ENCODE assay signal across 9 mouse cellular contexts in the genomic region with DNA sequence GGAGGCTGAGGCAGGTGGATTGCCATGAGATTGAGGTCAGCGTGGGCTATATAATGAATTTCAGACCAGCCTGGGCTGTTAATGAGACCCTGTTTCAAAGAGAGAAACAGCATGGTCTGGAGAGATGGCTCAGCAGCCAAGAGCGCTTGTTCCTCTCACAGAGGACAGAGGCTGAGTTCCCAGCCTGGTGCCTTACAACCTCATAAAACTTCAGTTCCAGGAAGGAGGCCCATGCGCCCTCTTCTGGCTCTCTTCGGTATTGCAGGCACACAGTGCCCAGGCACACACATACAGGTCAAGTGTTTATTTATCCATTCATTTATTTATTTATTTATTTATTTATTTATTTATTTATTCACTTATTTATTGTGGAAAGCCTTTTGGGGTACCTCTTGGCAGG. TPM values are rescaled to one million over a fixed set of nuclear protein-coding genes. Genes with fewer than 3 reads are reported as not detected.
DNase-seq lines count a peak whose midpoint lies in the region; ATAC-seq and TF ChIP-seq lines count a peak whose summit lies in the region.
"Had no signal": no experiment of that assay in that cellular context is flagged by ENCODE, and none has a peak within 500 bp of the region (broad histone marks: within the 10 kb centered on the region; RNA-seq: fewer than 3 reads in every experiment).

No protein-coding gene starts in this region.

- H3K9me3 ChIP-seq in heart, postnatal 0 days (replicated peaks; ENCODE audit: control insufficient read depth, low read length), result no peaks in the 10 kb centered on the region; the same call in 1 of the 2 replicates
- H3K9me3 ChIP-seq: embryonic facial prominence, embryonic 15.5 days had no signal

- H3K4me2 ChIP-seq in heart, postnatal 0 days (ENCODE audit: low read depth, low read length), result no peak overlapping the region
- H3K4me2 ChIP-seq: embryonic facial prominence, embryonic 15.5 days had no signal

- peak; percentile 87 for TF ChIP-seq CTCF in heart, postnatal 0 days (IDR thresholded peaks at IDR 0.05; ENCODE audit: low read depth)
- peak; percentile 48; the same call in 1 of the 2 replicates for TF ChIP-seq CTCF in thymus, adult 2 months (IDR thresholded peaks at IDR 0.05; ENCODE audit: borderline replicate concordance, control insufficient read depth, extremely low read depth, insufficient read depth, low read length, poor library complexity)

- TF ChIP-seq POLR2A in thymus, adult 2 months (IDR thresholded peaks at IDR 0.05; ENCODE audit: control insufficient read depth, extremely low read depth, insufficient read depth, low read length, poor library complexity), result no peak

- H3K27ac ChIP-seq in heart, postnatal 0 days (ENCODE audit: low read depth), result no peak overlapping the region
- no peak overlapping the region for H3K27ac ChIP-seq in thymus, adult 2 months (ENCODE audit: control insufficient read depth, insufficient read depth, low read length)
- H3K27ac ChIP-seq: embryonic facial prominence, embryonic 15.5 days had no signal

- 27% methylated on average over 4 of the region's 4 CpGs for WGBS in heart, postnatal 0 days
- WGBS in thymus, adult 2 months, result 37% methylated on average over 4 of the region's 4 CpGs

- H3K36me3 ChIP-seq in heart, postnatal 0 days (replicated peaks; ENCODE audit: control insufficient read depth, insufficient read depth, low read length), result no peaks in the 10 kb centered on the region
- no peaks in the 10 kb centered on the region for H3K36me3 ChIP-seq in thymus, adult 2 months (ENCODE audit: control insufficient read depth, insufficient read depth, low read length)
- H3K36me3 ChIP-seq: embryonic facial prominence, embryonic 15.5 days had no signal

- no peak overlapping the region for H3K9ac ChIP-seq in heart, postnatal 0 days (replicated peaks; ENCODE audit: low read depth, low read length)
- H3K9ac ChIP-seq: embryonic facial prominence, embryonic 15.5 days had no signal

- no peak for TF ChIP-seq EP300 in heart, postnatal 0 days (IDR thresholded peaks at IDR 0.05; ENCODE audit: low read depth)

- ATAC-seq in heart, postnatal 0 days (ENCODE audit: insufficient read depth, low read depth), result peak; percentile 44; the same call in 1 of the 2 replicates
- ATAC-seq in megakaryocyte, adult 5-6 weeks (ENCODE audit: poor library complexity, severe bottlenecking), result peak; percentile 84

- no peaks in the 10 kb centered on the region for H3K4me1 ChIP-seq in heart, postnatal 0 days (ENCODE audit: control insufficient read depth, insufficient read depth)
- no peaks in the 10 kb centered on the region; the same call in 1 of the 2 replicates for H3K4me1 ChIP-seq in thymus, adult 2 months (replicated peaks; ENCODE audit: control insufficient read depth, insufficient read depth, low read length)
- H3K4me1 ChIP-seq: embryonic facial prominence, embryonic 15.5 days had no signal

- DNase-seq in layer of hippocampus, adult 11-12 months (ENCODE audit: low spot score), result peak; percentile 28
- no peak for DNase-seq in layer of hippocampus, adult 9-10 months (ENCODE audit: low spot score)
- DNase-seq in T-cell, adult 2 months (ENCODE audit: low spot score), result peak; percentile 31
- DNase-seq in embryo, embryonic 10.5 days (ENCODE audit: low spot score), result peak; percentile 89
- no peak for DNase-seq in heart, postnatal 0 days (ENCODE audit: low spot score)
- DNase-seq in kidney, postnatal 25 days, result peak; percentile 74 to 83
- peak; percentile 50 for DNase-seq in thymus, adult 2 months

- H3K27me3 ChIP-seq in heart, postnatal 0 days (ENCODE audit: control insufficient read depth, insufficient read depth, low read length), result no peaks in the 10 kb centered on the region
- H3K27me3 ChIP-seq in thymus, adult 2 months (ENCODE audit: control insufficient read depth, insufficient read depth, low read length), result no peaks in the 10 kb centered on the region
- H3K27me3 ChIP-seq: embryonic facial prominence, embryonic 15.5 days had no signal

- H3K4me3 ChIP-seq in heart, postnatal 0 days (ENCODE audit: low read depth, low read length), result no peak overlapping the region
- H3K4me3 ChIP-seq in thymus, adult 2 months (ENCODE audit: control insufficient read depth, insufficient read depth, low read length), result no peak overlapping the region
- H3K4me3 ChIP-seq: embryonic facial prominence, embryonic 15.5 days had no signal

RNA-seq across cellular contexts. Expression of gene Tead4, which starts 7.7 kb away (rescaled TPM):
- 3.2 and 4.2 TPM in 2 replicates for total RNA-seq in heart, postnatal 0 days (2014; rRNA removed; ENCODE audit: low replicate concordance)
- 1.3 and 1.5 TPM in 2 replicates for polyA plus RNA-seq in heart, postnatal 0 days (2015; fragmentation: Nextera tagmentation; extraction: Ambion mirVana)
- 0.05 TPM in 1 of 2 replicates, not detected in the other for total RNA-seq in megakaryocyte, adult 5-6 weeks (2015)
- total RNA-seq in megakaryocyte, adult 5-6 weeks (2017), result 0.07 and 0.20 TPM in 2 replicates
- 0.53 and 0.59 TPM in 2 replicates for polyA plus RNA-seq in thymus, adult 2 months (2012; rRNA removed)

RNA-seq across cellular contexts. Expression of gene Tulp3, which starts 47.3 kb away (rescaled TPM):
- 3.2 and 5.1 TPM in 2 replicates for total RNA-seq in heart, postnatal 0 days (2014; rRNA removed; ENCODE audit: low replicate concordance)
- polyA plus RNA-seq in heart, postnatal 0 days (2015; fragmentation: Nextera tagmentation; extraction: Ambion mirVana), result 3.7 and 5.1 TPM in 2 replicates
- 2.6 and 3.3 TPM in 2 replicates for total RNA-seq in megakaryocyte, adult 5-6 weeks (2015)
- 1.4 and 2.4 TPM in 2 replicates for total RNA-seq in megakaryocyte, adult 5-6 weeks (2017)
- polyA plus RNA-seq in thymus, adult 2 months (2012; rRNA removed), result 23.5 and 28.0 TPM in 2 replicates

RNA-seq across cellular contexts. Expression of gene Rhno1, which starts 54.4 kb away (rescaled TPM):
- 10.9 and 22.6 TPM in 2 replicates for total RNA-seq in heart, postnatal 0 days (2014; rRNA removed; ENCODE audit: low replicate concordance)
- polyA plus RNA-seq in heart, postnatal 0 days (2015; fragmentation: Nextera tagmentation; extraction: Ambion mirVana), result 34.7 and 39.3 TPM in 2 replicates
- 45.7 and 53.9 TPM in 2 replicates for total RNA-seq in megakaryocyte, adult 5-6 weeks (2015)
- total RNA-seq in megakaryocyte, adult 5-6 weeks (2017), result 35.4 and 41.1 TPM in 2 replicates
- 51.7 and 62.0 TPM in 2 replicates for polyA plus RNA-seq in thymus, adult 2 months (2012; rRNA removed)

RNA-seq across cellular contexts. Expression of gene Foxm1, which starts 54.5 kb away (rescaled TPM):
- 19.0 and 23.8 TPM in 2 replicates for total RNA-seq in heart, postnatal 0 days (2014; rRNA removed; ENCODE audit: low replicate concordance)
- polyA plus RNA-seq in heart, postnatal 0 days (2015; fragmentation: Nextera tagmentation; extraction: Ambion mirVana), result 4.8 and 5.4 TPM in 2 replicates
- total RNA-seq in megakaryocyte, adult 5-6 weeks (2015), result 69.8 and 76.1 TPM in 2 replicates
- 26.2 and 41.8 TPM in 2 replicates for total RNA-seq in megakaryocyte, adult 5-6 weeks (2017)
- polyA plus RNA-seq in thymus, adult 2 months (2012; rRNA removed), result 115 and 149 TPM in 2 replicates

Comparison
In these comparisons a context has a peak if more than half of its experiments do, and no peak if none do; other contexts are left out.
1. DNase-seq: peak in layer of hippocampus, adult 11-12 months (single experiment), T-cell, adult 2 months (single experiment), embryo, embryonic 10.5 days (single experiment), kidney, postnatal 25 days (2 of 2) and thymus, adult 2 months (single experiment); none in layer of hippocampus, adult 9-10 months (single experiment) and heart, postnatal 0 days (single experiment).